Mouse (Mus musculus): Measurements from ENCODE around the gene Selenop.

Selenop gene

DNA sequence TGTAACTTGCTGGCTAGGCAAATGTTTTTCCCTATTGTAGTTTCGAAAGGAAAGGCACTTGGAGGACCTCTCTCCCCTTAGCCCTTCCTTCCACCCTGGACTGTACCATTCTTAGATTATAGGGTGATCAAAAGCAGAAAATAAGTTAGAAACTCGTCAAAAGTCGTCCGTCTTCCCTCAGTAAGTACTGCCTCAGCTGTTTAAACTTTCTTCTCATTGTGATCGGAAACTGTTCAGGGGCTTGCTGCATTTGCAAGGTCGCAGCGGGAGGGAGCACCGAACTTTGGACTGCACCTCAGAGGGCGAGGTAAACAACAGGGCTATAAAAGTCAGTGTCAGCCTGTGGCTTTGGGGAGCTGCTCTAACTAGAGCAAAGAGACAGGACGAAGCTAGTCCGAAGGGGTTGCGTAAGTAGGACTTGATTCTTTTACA, 2.3 kb downstream of the Selenop start:
- DNase-seq (ENCODE audit: low spot score), result no peak

DNA sequence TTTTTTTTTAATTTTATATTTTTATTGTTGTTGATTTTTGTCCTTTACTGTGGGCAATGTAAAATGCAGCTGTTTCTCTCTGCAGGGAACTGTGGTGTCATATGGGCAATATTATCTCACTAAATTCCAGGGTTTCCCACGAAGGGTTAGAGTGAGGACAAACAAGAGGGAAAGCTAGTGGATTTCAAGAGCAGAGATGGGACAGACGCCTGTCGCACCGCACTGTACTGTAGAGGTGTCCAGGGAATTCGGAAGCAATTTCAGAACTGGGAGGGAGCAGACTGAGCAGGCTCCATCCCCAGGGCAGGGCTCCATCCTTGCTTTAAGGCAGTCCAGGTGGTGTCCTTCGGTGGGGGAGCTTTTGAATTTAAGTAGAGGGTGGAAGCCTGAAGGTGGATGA, 2.9 kb downstream of the Selenop start:
- no peak for DNase-seq (ENCODE audit: low spot score)

DNA sequence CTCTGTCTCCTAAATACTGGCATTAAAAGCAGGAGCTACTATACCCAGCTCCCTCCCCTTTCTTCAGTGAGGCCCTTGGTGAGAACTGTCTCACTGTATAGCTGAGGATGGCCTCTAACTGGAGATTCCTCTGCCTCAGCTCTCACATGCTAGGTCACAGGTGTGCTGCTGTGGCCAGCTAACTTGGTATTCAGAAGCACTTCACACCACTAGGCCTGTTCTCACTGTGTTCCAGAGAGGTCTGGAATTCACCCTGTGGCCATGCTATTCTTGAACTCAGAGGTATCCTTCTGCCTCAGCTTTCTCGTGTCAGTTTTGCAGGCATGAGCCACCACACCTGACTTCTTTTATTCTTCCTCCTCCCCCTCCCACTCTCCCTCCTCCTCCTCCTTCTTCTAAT, 4.8 kb downstream of the Selenop start:
- DNase-seq (ENCODE audit: low spot score), result no peak

DNA sequence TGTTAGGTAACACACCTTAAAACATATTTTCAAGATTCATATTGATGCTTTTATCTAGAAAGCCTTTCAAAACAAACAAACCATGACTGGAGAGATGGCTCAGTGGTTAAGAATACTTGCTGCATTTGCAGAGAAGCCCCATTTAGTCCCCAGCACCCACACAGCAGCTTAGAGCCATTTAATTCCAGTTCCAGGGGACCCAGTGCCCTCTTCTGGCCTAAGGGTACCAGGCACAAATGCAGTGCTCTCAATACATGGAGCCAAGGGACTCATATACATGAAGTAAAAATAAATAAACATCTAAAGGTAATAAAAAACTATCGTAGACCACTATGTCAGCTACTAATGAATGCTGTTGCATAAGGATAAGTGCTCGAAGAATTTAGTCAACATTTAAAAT, 9.0 kb downstream of the Selenop start:
- no peak for DNase-seq (ENCODE audit: low spot score)

DNA sequence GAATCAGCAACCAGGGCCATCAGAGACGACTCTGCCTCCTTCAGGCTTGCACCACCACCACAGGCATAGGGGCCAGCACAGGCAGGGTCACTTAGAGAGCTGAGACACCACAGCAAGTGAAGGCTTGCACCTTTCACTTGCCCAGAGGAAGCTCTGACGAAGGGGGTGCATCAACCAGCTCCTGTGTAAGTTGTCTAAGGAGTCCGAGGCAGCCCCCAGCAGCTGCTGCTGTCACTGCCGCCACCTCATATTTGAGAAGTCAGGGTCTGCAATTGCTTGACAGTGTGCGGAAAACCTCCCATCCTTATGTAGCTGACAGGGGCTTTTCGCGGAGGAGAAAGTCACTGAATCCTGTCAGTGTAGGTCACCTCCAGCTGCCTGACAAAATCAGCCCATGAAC, 10.9 kb downstream of the Selenop start:
- DNase-seq (ENCODE audit: low spot score), result no peak

DNA sequence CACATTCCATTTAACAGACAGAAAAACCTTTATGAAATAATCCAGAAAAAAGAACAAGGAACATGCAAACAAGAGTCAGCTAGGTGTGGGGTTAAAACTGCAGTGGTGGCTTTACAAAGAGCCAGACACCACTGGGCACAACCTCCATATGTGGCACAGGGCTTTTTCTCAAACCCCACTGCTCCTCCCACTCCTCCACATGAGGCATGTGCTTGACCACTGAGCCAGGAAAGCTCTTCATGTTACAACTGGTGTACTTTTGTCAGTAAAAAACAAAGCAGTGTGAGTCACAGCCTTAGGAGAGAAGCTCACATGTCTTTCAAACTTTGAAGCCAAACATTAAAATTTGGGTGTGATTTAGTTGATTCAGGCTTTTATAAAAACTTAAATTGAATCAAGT, 12.9 kb downstream of the Selenop start:
- no peak for DNase-seq (ENCODE audit: low spot score)

DNA sequence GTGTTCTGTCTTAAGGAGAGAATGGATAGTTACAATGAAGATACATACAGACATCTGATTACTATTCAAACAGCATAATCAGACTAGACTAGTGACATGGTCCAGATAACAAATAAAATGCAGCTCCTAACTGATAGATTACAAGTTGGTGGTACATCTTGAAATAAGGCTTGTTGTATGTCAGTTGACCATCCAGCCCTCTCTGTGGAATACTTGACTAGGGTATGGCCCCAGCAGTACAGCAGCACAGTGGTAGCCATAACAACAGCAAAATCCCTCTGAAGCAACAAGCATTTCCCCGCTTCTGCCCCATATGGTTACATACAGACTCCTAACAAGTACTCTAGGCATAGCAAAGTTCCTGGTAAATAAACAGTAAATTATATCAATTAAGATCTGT, 13.4 kb downstream of the Selenop start:
- no peak for DNase-seq (ENCODE audit: low spot score)

DNA sequence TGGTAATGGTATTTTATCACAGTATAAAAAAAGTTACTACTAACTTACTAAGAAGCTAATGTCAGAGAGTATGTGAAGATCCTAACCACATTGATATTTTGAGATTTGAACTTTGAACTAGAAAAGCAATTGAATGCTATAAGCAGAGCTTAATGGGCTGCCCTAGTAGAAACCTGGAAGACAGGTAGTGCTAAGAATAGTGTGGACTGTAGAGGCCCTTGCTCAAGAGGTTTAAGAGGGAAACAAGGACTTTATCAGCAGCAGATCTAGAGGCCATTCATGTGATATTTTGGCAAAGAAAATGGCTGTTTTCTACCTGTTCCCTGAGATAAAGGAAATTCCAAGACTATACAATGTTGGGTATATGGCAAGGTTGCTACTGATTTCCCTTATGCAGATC, 17.7 kb downstream of the Selenop start:
- no peak for DNase-seq (ENCODE audit: low spot score)

DNA sequence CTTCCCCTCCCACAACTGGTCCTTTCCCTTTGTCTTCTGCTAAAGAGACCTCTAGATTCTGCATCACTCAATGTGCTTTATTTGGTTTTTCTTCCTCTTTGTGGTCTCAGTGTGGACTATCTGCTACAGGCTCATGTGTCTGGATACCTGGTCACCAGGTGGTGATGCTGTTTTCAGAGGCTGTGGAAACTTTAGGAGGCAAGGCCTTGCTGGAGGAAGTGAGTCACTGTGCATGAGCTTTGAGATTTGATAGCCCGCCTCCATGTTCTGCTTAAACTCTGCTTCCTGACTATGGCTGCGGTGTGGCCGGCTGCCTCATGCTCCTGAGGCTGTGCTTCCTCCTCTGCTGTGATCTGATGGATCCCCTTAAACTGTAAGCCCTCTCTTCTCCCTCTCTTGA, 22.1 kb downstream of the Selenop start:
- no peak for DNase-seq (ENCODE audit: low spot score)

DNA sequence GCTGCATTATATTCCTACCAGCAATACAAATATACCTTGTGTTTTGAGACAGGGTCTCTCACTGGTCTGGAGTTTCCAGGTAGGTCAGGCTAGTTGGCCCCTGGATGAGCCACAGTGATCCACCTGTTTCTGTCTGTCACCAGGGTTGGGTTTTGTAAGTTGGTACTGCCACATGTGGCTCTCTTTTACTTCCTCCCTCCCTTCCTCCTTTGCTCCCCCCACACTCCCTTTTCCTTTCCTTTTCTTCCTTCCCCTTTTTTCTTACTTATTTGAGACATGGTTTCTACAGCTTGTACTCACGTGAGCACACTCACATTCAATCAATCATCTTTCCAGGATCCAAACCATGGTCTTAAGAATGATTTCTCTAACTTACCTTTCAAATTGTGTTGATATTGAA, 25.1 kb downstream of the Selenop start:
- DNase-seq (ENCODE audit: low spot score), result no peak

DNA sequence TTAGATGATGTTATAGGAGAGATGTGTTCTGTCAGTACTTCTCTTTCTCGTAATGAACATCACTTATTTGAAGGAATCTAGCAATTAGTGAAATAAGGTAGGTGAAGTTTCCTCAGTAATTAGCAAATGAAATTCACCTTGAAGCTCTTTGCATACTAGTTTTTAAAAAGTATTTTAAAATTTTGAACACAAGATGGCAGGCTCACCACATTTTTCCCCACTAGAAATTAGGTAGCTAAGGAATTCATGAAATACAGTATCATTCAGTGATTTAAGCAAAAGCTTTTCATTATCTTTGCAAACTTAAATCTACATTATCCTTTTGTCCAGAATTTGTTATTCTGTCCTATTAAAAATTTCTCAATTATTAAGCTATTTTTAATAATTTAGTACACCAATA, 27.6 kb downstream of the Selenop start:
- no peak for DNase-seq (ENCODE audit: low spot score)

DNA sequence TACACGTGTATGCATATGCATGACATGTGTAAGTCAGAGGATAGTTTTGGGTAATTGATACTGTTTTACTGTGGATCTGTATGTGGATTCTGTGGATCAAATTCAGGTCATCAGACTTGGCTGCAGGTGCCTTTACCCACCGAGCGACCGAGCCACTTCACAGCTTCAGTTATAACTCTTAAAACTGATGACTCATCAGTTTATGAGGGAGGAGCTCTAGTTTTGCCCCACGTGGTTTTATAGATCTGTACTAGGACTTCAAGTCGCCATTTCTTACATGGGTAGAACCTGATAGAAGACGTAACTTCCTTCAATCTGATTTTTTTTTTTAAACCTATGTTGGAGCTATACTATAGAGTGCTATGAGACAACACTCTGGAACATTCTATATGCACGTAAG, 29.3 kb downstream of the Selenop start:
- DNase-seq (ENCODE audit: low spot score), result no peak

DNA sequence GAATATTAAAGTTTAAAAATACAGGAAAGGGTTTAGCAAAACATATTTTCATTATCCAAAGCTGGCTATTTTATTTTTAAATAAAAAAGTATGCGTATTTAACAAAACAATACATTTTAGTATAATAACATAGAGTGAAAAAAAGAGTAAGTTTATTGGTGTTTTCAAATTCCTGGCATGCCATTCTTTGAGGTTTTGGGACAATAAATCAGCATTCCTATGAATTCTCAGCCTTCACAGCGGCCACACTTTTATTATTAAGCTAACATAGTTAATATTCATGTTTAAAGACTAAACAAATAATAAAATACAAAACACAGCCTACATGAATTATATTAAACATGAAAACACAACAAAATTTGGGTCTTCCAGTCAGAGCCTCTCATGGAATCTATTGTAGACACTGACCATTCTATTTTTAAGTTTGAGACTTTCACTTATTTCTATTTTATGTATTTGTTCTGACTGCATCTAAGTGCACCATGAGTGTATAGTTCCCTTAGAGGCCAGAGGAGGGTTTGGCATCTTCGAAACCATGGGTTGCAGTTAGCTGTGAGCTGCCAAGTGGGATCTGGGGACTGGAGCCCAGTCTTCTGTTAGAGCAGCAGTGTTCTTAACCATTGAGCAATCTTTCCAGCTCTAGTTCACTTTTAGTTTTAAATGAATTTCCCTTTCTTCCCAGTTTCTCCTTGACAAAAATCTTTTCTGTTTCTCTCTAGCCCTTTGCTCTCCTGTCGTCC, 32.2 kb downstream of the Selenop start:
- no peak for DNase-seq (ENCODE audit: low spot score)

DNA sequence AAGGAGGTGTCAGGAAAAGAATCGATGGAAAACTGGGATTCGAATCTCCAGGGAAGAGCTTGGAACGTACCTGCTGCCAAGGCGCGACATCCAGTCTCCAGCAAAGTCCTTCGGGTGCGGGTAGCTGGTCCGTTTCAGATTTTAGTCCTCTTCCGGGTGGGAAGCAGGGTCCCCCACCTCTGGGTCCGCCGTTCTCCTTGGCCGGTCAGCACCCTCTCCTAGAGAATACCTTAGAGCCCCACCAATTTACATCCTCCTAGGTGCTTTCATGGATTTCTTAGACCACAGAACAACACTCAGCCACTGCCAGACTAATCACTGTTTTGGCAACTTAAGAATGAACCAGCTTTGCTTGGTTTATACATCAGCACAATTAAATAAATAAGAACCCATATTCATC, 35.1 kb downstream of the Selenop start, which contains the start of gene Ccdc152:
Gene Ccdc152, minus strand, starts transcription at position 101 of the 400 bp plus-strand sequence.
- DNase-seq (ENCODE audit: low spot score), result no peak

DNA sequence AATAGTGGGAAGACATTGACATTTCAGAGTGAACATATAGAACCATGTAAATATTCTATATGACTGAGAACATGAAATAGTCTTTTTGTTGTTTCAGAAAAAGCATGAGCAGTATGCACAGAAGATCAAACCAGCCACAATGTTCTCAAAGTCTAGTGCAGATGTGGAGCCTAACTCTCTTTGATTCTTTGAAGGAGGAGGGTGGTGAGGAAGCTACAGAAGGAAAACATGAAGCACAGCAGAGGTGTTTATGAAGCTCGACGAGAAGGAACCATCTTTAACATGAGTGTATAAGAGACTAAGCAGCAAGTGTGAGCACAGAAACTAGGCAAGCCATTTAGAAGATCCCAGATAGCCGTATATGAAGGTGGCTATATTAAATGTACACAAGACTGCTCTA, 41.5 kb downstream of the Selenop start:
- DNase-seq (ENCODE audit: low spot score), result no peak

DNA sequence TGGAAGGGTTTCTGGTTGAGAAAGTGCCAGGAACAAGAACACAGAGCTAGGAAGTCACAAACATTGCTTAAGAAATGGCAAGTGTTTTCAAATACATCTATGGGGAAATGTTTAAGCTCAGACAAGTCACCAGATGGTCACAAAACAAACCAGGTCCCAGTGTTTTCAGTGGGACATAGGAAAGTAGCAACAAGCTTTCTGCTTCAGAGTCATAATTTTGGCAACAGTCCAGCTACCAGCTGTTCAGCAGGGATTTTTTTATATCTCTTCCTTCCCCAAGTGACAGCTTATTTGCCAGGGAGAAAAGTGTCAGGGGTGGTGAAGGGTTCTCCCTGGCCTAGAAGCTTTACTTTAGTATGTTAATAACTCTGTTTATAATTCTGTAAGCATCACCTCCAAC, 44.6 kb downstream of the Selenop start:
- DNase-seq (ENCODE audit: low spot score), result no peak

DNA sequence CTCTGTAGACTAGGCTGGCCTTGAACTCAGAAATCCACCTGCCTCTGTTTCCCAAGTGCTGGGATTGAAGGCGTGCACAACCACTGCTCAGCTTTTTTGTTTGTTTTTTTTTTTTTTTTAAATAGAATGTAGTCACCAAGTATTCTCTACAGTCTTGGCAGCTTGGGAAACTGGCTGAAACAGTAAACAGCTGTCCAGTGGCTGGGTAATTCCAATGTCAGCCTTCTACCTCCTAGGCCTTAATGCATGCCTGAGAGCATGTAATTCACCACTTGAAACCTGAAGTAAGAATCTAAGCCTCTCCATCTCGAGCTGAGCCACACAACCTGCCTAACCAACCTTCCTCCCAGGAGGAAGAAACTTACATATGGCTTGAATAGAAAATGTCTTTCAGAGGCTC, 48.3 kb downstream of the Selenop start:
- no peak for DNase-seq (ENCODE audit: low spot score)

DNA sequence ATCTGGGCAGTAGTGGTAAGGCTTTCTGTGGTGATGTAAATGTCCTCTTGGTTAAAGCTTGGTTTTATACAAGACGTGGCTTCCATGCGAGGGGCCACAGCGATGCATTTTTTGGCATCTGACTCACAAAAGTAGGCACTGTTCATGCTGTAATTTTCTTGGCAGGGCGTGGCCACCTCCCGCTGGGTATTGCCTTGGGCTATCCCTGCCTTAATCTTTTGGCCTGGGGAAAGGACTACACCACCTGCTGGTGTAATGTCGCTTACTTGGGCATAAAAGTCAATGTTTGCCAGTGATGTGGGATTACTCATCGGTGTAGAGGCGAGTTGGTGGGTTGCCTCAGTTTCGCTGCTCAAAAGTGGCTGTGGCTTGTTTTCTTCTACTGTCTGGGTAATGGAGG, 51.6 kb downstream of the Selenop start:
- no peak for DNase-seq (ENCODE audit: low spot score)

DNA sequence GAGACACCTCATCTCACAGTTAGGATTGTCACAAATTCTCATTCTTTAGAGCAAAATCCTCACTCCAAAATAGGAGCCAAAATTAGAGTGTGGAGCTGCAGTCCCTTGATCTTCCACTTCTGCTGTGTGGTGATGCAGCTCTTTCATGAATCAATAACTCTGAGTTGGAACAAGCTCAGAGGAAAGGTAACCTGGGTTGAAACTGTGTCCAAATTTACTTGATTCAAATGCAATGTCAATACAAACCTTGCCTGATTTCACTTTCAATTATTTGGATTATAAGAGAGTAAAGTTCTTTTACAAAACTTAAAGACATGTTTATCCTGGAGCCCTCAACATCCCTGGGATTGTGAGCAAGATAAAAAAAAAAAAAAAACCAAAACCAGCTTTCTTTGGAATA, 54.7 kb downstream of the Selenop start:
- DNase-seq (ENCODE audit: low spot score), result no peak

Measured in urinary bladder, postnatal 10 days (tissue).